Mouse (Mus musculus) layer of hippocampus, postnatal 36 days (tissue): ENCODE results near the gene Btbd18. TPM values are rescaled to one million over a fixed set of nuclear protein-coding genes. Genes with fewer than 3 reads are reported as not detected.
A peak's percentile ranks its signal among the peaks of the same experiment; 100 is the strongest.
"Not testable (repeated sequence)": the region's sequence is repeated elsewhere in the genome, so short reads cannot be mapped to it uniquely, and the experiment has no call there.

ENCODE experiments used
- DNase-seq, 2 experiments: peaks; one replicate each; pipeline ENCODE4 v3.0.0; 2022
- total RNA-seq, 2 experiments: library from RNA; stranded (reverse); gene quantifications; 2 replicates each; pipeline ENCODE4 v1.2.3; 2021

Gene Btbd18
- total RNA-seq, 2 experiments from 2014 or later = not detected

DNA sequence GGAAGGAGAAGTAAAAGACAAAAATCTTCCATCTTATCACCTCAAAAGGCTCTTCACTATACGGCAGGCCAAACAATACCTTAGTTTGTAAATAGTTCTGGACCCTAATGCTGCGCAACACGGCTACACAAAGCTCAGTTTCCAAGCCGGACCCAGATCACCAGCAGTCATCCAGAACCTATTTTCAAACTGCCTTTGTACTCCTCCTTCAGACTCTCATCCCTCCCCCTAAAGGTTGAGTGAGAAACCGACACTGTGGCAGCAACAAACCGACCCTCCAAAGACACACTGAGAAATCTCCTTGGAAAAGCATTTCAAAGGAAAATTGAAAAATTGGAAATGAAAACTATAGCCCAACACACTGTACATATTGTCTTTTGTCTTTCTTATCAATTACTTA lies 10.5 kb upstream of the Btbd18 start:
- DNase-seq = no peak

DNA sequence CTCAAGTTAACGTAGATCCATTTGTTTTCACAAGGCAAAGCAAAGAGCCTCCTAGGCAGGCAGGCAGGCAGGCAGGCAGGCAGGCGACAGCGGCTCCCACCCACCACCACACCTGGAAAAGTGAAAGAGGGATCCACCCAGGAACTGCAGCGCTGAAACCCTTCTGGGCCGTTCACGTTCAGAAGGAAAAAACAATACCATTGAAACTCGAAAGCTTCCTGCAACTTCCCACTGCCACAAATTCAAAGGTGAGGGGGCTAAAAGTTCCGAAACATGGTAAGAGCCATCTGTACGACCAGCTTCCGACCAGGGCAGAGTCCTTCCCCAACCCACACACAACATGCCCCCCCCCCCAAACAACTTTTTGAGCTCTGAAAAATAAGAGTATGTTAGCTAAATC lies 9.2 kb upstream of the Btbd18 start:
- no peak for DNase-seq

DNA sequence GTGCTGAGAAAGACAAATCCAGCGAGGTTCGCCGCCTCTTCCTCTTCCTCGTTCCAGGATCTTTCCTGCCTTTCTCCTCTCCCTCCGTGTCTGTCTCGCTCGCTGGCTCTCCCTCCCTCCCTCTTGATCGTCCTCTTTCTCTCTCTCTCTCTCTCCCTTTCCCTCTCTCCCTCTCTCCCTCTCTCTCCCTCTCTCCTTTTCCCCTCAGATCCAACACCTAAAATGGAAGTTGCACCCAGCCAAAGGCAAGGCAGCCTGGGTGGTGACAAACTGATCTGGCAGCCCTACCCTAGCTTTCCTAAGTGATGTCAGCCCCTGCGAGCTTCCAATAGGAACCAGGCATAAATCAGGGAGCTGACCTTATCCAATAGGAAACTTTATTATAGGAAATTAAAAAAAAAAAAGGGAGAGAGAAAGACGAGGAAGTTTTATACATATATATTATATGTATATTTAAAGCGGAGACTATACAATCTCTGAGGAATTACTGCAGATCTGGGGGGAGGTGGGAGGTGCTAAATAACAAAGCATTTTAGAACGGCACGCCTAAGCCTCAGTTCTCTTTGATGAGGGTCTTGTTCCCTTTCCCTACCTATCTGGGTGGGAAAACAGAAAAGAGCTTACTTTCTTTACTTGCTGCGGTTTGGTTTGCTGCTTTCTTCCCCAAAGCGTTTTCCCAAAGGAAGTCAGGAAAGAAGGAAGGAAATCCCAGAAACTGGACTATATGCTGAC lies 8.2 kb upstream of the Btbd18 start, which contains the start of gene Ctnnd1:
Gene Ctnnd1 (minus strand): TSS at position 302 of the 732 bp plus-strand sequence.
- DNase-seq = peak; percentile 82

DNA sequence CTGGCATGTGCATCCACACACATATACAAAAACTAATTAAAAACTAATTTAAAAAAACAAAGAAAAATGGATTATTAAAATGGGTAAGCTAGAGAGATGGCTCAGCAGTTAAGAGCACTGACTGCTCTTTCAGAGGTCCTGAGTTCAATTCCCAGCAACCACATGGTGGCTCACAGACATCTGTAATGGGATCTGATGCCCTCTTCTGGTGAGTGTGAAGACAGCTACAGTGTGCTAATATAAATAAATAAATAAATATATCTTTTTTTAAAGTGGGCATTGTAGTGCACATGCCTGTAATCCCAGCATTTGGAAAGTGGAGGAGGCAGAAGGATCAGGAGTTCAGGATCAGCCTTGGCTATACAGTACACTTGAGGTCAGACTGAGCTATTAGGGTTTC lies 5.5 kb upstream of the Btbd18 start:
- DNase-seq = no peak

DNA sequence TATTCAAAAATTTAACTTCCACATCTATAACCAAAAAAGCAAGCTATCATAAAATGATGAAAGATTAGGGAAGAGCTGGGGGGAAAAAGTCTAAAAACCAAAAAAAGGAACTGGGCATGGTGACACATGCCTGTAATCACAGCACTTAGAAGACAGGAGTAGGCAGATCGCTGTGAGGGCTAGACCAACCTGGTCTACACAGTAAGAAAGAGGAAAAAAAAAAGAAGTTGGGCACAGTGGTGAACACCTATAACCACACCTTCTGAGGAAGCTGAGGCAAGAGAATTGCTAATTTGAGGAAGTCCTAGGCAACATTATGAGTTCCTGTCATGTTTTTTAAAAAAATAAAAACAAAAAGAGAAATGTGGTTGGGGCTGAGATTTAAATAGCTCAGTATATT lies 3.0 kb upstream of the Btbd18 start:
- DNase-seq = no peak

DNA sequence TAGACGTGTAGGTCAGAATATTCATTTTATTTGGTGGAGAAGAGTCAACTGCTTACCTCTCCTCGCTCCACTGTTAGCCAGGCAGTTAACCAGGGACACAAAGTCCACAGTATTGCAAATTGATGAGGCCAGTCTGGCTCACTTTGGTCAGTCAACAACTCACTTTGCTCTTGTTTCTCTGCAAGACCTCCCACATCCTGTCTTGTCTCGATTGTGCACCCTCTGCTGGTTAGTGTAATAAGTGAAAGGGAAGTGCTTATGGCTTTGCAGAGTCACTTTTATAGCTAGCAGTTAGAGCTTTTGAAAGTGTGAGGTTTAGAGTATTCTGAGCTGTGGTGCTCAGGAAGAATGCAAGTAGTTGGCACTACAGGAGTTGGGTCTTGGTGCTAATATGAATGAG lies 1.4 kb downstream of the Btbd18 start:
- DNase-seq = no peak

DNA sequence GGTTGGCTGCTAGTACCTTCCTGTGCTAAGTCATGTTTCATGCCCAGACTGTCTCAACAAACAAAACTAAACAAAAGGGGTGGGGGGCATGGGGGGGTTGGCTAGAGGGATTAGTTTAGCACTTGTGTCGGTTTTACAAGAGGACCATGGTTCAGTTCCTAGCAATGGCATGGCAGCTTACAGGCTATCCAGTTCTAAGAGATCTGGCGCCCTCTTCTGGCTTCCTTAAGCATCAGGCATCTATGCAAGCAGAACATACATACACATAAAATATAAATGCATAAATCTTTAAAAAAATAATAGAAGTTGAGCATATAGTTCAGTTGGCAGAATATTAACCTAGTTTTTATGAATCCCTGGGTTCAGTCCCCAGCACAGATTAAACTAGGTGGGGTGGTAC lies 4.0 kb downstream of the Btbd18 start:
- DNase-seq = no peak

DNA sequence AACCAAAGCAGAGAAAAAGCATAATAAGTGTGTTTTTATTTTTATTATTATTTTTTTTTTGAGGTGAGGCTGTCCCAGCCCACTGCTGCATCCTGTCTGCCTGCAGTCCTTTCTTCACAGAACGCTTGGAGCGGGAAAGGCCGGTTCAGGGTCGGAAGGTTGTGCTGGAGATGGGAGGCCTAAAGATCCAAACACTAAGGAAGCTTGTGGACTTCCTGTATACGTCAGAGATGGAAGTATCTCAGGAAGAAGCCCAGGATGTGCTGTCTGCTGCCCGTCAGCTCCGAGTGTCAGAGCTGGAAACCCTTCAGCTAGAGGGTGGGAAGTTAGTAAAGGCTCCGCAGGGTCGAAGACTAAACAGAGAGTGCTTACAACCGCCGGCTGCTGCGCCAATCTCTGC lies 7.2 kb downstream of the Btbd18 start:
- DNase-seq = no peak

DNA sequence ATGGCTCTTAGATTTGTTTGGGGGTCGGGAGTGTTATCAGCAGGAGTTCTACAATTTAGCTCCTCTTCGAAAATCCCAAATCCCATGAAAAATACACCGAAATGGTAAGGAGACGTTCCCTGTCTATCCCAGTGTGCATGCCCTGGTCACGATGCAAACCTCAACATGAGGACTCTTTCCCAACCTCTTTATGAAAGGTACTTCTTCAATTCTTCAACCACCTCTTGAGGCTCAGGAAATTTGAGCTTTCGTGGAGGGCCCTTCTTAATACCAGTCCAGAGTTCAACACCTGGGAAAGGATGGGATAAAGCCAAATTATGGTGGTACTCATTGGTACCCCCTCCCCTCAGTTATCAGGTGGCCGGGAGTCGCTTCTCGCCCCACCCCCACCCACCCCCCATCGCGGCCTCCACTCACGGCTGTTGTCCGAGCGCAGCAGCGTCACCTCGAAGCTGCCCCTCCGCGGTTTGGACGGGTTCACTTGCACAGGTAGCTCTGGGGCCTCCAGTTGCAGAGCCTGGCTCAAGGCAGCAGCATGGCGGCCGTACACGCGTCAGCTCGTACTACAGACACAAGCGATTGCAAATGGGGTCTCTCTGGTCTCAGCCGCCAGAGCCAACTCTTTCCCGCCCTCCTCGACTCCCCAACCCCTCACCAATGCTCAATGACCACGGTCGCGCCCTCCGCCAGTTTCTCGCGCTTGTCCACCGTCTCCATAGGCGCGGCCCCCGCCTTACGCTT lies 11.1 kb downstream of the Btbd18 start:
- no peak for DNase-seq

DNA sequence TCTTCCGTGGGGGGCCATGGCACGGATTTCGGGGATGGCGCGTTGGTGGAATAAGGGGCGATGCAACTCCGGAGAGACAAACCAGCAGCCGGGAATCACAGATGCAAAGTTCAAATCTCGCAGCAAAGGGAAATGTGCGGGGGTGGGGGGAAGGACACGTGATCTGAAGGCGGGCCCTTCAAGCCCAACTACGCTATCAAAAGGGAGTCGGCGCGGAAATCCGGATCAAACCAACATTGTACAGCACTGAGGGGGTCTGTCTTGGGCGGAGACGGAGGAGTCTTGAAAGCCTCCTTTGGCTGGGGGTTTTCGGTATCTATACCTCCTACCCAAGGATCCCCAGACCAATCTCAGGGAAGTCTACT lies 11.7 kb downstream of the Btbd18 start, which contains the start of gene Selenoh:
Gene Selenoh (minus strand): TSS at position 202 of the 365 bp plus-strand sequence.
- DNase-seq = peak; percentile 80 to 81

DNA sequence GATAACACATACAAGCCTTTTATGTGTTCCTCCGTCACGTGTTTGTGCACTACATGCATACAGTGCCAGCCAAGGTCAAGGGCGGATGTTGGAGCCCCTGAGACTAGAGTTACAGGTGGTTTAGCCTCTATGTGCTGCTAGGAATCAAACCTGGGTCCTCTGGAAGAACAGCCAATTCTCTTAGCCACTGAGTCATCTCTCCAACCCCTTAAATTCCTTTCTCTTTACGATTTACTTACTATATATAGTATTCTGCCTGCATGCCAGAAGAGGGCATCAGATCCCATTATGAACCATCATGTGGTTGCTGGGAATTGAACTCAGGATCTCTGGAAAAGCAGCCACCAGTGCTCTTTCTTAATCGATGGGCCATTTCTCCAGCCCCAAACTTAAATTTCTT lies 12.7 kb downstream of the Btbd18 start:
- not testable (repeated sequence) for DNase-seq

DNA sequence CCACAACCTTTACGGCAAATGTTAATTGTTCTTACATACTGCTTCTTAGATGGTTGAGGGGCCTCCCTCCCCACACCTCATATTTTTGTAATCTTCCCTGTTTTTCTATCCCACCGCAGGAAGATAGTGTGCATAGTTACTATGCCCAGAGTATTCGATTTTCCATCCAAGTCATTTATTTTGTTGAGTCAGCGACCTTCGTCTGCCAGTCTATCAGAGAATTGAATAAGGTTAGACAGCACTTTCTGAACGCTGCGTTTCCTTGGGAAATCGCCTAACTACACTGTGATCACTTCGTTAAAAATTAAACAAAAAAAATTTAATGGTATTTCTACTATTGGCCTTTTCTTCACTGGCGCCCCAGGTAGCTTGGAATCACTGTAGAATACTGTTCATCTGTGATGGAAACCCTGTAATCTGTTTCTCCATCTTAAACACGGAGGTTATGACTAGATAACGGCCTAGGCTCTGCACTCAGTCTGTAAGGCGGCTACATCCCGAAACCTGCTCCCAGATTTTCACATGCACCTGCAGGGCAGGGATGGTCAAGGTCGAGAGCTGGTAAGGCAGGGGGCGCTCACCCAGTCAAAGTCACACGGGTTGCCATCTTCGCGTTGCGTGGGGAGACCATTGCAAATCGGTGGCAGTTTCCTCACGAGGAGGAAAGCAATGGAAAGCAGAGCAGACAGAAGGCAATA lies 18.5 kb downstream of the Btbd18 start:
- no peak for DNase-seq

DNA sequence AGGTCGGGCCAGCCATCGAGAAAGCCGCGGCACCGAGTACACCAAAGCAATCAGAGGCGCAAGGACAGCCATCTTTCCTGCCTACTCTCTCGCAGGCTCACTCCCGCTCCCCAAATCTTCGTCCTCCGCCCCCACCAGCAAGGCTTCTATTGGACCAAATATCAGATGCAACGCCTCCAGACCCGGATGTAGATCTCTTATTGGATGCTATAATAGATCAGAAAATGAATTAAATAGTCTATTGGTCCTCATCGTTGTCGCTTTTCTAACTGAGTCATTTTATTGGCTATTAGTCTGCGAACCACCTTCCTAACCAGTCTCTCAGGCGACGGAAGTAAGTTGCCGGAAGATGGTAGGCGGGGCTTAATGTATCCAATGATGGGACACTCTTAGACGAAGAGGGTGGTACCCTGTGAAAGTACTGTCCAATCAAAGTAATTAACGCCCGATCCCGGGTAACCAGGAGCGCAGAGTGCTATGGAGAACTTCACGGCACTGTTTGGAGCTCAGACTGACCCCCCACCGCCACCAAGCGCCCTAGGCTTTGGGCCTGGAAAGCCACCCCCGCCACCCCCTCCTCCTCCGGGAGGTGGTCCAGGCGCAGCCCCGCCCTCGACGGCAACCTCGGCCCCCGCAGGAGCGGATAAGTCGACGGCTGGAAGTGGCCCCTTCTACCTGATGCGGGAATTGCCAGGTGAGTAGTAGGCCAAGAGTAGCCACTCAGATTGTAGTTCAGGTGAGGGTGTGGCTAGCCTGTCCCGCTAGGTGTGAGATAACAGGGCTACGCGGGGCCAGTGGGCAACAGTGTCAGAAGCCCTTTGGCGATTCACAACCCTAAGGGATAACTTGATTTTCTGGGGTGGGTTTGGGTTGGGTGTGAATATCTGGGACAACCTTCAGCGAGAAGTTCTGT lies 19.3 kb downstream of the Btbd18 start, which contains the start of the genes Gm28635 and Med19:
Gene Gm28635 (minus strand): TSS at position 74 of the 913 bp plus-strand sequence.
Gene Med19 (plus strand): TSS at position 435 of the 913 bp plus-strand sequence.
- peak; percentile 91 to 92 for DNase-seq

DNA sequence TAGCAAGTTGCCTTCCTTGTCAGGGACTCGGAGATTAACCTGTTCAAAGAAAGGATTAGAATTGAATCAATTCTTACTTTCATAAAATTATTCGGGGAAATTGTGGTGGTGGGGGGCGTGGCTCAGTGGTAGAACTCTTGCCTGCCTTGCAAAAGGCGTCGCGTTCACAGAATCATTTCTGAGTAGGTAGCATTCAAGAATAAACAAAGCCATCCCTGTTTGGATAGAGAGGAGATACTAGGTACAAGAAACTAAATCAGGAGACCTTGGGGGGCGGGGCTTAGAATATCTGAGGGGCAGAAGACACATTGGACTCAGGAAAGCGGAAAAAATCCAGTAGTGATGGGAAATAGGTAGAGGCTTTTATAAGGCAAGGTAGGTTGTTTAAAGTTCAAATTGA lies 20.1 kb downstream of the Btbd18 start, which contains the start of gene Tmx2:
Gene Tmx2 (minus strand): TSS at position 125 of the 400 bp plus-strand sequence.
- DNase-seq = no peak

DNA sequence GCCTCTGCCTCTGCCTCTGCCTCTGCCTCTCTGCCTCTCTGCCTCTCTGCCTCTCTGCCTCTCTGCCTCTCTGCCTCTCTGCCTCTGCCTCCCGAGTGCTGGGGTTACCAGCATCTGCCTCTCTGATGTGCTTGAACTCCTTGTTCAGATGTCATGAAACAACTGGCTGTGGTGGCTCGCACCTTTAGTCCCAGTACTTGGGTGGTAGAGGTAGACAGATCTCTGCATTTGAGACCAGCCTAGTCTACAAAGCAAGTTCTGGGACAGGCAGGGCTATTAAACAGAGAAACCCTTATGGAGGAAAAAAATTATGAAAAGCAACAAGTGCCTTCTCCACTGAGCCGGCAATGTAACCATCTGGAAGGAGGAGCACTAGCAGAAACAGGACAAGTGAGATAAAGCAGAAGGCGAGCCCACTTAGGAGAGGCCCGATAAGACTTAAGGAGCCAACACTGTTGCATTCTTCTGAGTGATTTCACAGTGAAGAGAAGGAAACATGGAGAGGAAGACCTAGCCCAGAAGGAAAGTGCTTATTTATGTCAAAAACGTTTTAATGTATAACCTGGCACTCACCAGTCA lies 23.8 kb downstream of the Btbd18 start:
- no peak for DNase-seq

DNA sequence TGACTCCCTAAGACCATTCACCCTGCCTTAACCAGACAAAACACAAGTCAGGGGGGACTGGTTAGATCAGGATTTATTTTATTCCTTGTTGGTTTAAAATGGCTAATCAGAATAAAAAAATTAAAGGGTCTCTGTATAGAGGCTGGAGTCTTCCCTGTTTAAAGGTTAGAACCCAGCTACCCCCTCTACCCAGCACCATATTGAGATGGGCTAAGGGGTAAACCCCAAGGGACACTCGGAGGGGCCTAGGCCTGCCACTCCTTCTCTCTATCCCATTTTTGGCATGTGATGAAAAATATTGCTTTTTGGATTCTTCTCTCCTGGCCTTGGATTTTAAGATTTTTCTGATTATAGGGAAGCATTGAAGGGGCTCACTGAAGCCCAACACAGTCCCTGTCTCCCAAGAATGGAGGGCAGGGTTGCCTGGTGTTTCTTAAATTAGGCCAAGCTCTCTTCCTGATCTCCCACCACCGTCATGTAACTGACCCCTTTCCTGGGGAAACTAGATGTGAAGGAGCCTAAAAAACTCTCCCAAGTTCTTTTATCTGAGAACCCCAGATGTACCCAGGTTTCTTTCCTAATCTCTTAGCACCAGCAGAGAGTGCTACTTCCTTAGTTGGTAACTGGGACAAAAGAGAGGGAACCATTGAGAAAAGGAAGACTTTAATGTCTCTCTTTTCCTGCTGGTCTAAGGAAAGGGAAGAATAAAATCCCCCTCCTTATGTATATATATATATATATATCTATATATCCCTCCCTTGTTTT lies 29.4 kb downstream of the Btbd18 start:
- DNase-seq = no peak

DNA sequence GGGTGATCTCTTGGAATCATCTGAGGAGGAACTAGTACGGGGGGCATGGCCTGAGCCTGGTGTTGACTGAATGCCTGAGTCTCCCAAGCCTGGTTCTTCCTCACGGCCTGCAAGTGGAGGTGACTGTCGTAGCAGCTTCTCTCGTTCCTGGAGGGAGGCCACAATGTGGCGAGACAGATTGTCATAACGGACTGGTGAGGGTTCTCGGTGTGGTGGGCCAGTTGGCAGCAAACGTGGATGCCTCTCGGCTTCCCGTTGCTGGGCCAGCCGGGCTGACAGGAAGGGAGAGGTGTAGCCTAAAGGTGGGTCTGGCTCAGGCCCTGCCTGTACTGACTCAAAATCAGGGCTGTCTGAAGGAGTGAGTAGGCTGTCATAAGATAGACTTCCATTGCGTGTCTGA lies 31.2 kb downstream of the Btbd18 start:
- no peak for DNase-seq

DNA sequence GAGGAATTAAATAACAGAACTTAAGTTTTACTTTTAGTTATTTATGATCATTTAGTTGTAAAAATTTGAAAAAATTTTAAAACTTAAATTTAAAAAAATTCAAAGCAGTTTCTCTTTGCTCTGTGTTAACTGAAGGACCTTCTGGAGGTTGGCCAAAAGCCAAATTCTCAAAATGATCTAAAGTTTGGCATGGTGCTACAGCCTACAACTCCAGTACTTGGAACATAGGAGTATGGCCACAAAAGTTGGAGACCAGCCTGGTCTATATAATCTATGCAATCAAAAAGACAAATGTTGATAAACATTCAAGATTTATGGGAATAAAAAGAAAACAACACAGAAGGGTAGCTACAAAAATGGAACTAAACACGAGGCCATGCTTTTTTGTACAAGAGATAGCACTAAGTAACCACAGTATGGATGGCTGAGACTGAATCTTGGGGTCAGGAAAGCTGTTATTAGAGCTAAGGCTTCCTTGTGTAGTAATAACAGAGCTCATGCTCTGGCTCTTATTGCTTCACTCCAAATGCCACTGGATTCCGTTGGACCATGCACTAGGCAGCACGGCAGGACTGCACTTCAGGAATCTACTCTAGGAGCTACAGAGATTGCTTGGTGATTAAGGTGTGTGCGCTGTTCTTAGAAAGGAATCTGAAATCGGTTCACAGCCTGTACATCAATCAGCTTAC lies 36.3 kb downstream of the Btbd18 start:
- no peak for DNase-seq

DNA sequence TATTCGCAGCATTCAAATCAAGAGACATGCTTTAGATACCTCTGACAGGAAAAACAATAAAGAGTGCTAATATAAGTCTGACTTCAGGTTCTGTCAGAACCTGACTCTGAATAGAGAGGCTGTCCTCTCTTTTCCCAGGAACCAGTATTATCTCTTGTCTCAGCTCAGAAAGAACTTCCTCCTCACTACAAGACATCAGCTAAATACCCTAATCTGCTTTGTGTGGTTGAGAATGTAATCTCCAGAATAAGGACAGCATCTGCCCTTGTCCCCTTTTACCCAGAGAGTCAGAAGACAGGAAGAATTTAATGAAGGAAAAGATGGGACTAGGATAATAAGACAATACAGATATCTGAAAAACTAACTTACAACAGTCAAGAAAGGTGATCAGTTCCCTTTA lies 44.6 kb downstream of the Btbd18 start:
- no peak for DNase-seq

DNA sequence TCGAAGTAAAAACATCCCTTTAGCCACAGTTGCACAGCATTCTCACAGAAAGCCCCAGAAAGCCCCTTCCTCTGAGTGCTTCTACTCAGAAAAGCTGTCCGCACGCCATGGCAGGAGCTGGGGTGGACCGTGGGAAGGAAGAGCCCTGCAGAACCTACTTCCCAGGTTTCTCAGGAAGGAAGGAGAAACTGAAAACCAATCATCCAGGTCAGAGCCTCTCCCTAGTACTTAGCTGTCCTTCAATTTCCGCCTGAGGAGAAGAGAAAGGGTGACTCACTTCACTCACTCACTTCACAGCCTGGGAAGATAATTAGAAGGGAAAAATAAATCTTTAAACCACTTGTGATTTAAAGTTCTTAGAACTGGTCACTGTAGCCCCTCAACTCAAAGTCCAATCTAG lies 45.5 kb downstream of the Btbd18 start:
- DNase-seq = no peak
